Mouse (Mus musculus): ENCODE measurements around the gene Gm10053. TPM values are rescaled to one million over a fixed set of nuclear protein-coding genes. Genes with fewer than 3 reads are reported as not detected.
A peak's percentile ranks its signal among the peaks of the same experiment; 100 is the strongest.

The Gm10053 gene
- 170 and 178 TPM in 2 replicates for total RNA-seq (2015)
- 64.0 and 121 TPM in 2 replicates for total RNA-seq (2017)

DNA sequence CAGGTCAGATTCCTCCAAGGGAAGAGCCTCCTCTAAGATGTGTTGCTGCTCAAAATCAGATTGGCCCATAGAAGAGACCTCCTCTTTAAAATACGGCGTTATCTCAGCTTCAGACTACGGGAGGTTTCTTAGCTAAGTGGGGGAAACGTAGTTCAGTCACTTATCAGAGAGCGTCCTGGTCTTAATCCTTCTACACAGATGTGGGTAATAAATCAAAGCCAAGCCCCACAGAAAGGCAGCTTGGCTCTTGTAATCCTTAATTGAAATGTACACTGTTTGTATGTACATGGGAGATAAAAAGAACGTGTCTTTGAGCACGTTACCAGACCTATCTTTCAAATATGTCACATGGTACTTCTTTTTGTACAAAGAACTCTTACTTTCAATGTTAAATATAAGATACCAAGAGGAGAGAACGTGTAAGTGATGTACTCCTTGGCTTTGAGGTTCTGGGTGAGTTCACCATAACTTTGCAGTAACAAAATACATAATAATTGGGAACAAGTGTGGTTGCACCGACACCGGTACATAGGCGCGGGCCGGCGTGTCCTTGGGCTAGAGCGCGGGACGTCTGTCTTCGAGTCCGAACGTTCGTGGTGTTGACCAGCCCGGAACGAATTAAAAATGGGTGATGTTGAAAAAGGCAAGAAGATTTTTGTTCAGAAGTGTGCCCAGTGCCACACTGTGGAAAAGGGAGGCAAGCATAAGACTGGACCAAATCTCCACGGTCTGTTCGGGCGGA, at the start of gene Gm10053:
Gene Gm10053 (plus strand): TSS at position 558 of the 742 bp plus-strand sequence.
- peak; percentile 96 for ATAC-seq (ENCODE audit: poor library complexity, severe bottlenecking)

DNA sequence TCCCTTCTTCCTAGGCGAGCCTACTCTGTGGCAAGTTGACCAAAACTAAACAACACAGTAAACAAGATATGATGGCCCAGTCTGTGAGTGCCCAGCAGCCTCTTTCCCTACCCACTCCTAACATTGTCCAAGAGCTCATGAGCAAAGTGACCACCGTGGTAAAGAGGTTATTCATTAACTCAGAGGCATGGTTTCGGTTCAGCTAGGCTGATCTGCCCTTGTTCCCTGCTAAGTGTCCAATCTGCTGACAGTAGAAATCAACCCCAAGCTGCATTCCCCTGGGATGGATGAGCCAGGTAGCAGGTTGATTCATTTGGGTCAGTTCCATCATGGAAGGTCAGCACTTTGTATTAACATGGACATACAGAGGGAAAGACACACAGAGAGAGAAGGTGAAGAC, 33.4 kb upstream of the Gm10053 start:
- ATAC-seq (ENCODE audit: poor library complexity, severe bottlenecking), result no peak

DNA sequence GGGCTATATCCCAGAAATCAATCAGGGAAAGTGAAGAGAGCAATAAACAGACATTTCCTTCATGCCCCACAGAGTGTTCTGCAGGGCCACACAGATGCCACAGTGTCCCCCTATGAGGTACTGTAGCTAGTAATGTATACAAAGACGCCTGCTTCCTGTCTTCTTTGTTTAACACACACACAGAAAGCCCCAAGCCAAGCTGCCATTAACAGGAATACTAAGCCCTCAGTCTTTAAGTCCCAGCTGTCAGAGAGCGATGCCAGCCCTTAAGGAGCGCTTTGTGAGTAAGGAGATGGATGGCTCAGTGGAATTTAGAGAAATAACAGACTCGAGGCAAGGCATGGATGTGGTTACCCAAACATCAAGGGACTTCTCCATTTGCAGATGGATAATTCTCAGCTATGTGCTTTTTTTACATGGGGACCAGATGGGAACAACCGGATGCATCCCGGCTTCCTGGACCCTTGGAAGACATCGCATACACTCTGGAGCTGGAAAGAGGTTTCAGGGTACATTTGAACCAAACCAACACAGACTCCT, 30.4 kb upstream of the Gm10053 start:
- no peak for ATAC-seq (ENCODE audit: poor library complexity, severe bottlenecking)

DNA sequence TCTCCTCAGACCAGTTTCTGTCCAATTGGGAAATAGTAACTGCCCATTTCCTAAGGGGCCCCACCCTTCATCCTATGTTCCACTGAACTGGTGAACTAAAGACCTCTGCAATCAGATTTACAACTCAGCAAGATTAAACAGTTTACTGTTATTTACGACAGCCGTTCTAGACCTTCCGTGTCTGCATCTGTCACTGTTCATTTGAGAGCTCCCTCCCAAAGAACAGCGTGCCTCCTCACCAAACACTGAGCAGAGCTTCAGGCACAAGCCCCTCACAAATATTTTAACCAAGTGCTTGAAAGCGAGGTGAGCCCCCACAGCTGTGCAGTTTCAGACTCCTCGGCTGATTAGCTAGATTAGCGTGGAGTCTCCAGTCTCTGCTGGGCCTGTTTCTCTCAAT, 27.1 kb upstream of the Gm10053 start:
- no peak for ATAC-seq (ENCODE audit: poor library complexity, severe bottlenecking)

DNA sequence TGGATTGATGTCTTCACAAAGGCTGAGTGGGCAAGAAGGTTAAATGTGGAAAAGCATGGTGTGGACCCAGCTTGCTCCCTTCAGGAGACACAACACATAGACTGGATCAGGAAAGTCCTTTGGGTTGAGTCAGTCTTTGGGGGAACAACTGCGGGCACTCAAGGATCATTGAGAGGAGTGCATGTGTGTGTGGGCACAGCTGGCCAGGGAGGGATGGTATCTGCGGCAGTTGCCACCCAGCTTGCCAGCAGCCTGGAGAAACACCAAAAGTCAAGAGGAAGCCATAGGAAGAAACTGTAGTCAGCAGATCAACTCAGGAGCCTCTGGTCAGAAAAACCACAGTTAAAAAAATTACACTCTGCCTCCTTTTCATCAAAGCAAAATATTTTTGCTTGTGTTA, 26.6 kb upstream of the Gm10053 start:
- no peak for ATAC-seq (ENCODE audit: poor library complexity, severe bottlenecking)

DNA sequence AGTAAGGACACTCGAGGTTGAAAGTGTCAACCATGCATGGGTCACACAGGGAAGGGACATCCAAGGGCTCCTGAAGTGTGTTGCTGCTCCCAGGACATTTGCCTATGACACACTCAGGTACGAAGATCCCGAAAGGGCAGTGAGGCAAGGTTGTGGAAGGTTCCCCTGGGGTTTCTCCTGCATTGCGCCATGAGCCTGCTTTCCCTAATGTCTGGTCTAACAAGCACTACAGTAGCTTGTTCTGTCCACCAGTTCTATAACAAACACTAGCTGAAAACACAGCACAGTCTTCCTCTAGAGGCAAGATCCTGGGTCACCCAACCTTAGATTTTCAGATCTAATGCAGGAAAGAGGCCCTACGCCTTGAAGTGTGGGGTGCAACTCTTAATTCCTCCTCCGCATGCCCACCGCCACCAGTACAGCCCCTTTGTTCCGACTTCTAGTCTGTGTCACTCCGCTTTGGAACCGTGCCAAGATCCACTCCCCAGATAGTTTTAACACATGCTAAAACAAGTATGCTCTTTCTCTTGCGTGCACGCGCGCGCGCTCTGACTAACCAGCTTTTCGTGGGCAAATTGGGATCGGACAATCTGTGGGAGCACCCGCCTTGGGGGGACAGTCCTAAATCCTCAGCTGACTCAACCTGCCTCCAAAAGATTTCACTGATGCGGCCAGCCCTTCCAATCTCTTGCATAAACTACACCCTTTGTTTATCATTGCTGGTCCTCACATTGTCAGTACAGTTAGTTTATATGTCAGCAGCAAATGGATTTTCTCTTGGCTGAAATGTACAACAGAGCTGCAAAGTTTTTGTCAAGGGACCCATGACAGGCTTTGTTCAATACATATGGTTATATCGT, 23.8 kb upstream of the Gm10053 start:
- no peak for ATAC-seq (ENCODE audit: poor library complexity, severe bottlenecking)

DNA sequence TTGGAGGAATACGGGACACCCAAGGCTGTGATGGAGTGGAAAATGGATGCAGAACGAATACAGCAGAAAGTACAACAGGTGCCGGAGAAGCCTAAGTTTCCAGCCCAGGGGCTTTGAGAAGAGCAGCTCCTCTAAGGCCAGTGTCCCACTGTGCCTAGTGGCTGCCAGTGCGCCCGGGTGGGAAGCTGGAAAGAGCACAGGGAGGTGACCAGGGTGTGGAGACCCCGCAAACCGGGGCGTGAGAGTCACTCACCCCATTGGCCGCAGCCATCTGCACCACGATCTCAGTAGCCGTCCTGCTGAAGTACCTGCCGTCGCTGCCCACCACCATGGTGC, 14.2 kb upstream of the Gm10053 start:
- no peak for ATAC-seq (ENCODE audit: poor library complexity, severe bottlenecking)

DNA sequence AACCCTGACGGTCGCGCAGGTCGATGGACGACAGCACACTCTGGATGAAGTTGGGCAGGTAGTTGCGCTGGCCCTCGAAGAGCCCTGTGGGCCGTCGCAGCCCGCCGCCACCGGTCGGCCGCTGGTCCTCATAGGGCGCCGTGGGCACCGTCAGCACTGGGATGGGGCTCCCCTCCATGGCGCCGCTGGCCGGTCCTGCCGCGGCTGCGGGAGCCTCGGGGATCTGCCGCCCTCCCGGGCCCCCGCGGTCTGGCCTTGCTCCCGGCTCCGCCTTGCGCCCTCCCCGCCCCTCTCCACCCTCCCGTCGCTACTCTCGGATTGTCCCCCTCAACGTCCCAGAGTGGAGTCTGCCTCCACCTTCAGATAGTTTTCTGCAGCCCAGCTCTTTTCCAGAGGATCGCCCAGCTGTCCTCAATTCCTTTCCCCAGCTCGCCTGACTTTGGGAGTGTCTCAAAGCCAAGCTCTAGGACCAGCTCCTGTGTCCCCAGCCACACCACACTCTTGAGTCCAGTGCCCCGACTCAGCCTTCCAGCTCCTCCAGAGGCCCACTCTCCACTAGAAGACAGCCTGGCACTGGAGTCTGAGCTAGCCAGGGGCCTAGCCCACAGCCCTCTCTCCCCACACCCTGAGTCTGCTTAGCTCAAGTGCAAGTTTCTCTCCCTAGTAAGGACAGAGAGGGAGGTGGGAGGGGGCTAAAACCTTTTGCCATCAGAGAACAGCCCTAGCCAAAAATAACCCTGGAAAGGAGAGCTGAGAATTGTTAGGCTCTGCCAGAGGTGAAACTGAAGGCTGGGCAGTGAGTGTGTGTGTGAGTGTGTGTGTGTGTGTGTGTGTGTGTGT, 13.7 kb upstream of the Gm10053 start, which contains the start of gene Pgm5:
Gene Pgm5 (minus strand): TSS at position 244 of the 840 bp plus-strand sequence.
- ATAC-seq (ENCODE audit: poor library complexity, severe bottlenecking), result no peak

DNA sequence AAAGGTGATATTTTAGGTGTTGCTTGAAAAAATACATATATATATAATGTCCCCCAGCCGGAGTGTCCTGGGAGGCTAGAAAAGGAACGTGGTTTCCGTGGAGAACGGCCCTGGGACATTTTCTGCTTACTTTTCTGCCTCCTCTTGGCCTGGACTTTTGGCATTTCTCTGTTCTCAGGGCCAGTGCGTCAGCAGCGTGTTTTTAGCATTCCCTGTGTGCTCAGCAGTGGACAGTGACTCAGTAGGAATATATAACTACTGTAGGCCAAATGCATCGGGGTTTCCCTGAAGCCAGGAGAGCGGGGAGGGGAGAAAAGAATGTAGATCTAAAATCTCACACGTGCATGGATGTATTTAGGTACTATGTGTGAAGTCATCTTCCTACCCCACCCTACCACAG, 10.1 kb upstream of the Gm10053 start:
- no peak for ATAC-seq (ENCODE audit: poor library complexity, severe bottlenecking)

DNA sequence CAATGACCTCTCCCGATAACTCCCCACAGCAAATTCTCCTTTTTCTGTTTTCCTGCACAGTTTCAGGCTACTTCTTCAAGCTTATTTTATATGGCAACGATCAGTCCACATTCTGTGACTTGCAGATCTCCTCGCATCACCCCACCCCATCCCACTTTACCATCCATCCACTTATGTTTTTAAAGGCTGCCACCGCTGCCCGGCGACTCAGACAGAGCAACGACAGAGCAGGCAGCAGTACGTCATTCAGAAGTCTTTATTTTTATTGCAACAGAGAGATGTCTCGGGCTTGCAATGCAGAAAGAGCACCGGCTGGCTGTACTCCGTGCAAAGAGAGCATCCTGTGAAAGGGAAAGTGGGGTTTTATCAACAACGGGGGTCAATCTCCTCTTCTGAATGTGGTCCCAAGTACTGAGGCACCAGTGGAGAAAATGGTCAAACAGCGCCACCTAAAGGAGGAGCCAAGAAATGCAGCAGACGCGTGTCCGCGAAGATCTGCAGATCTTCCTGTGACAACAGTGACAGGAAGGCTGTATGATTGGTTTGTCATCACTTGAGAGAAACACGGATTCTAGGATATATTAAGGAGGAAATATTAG, 4.3 kb upstream of the Gm10053 start:
- ATAC-seq (ENCODE audit: poor library complexity, severe bottlenecking), result no peak

DNA sequence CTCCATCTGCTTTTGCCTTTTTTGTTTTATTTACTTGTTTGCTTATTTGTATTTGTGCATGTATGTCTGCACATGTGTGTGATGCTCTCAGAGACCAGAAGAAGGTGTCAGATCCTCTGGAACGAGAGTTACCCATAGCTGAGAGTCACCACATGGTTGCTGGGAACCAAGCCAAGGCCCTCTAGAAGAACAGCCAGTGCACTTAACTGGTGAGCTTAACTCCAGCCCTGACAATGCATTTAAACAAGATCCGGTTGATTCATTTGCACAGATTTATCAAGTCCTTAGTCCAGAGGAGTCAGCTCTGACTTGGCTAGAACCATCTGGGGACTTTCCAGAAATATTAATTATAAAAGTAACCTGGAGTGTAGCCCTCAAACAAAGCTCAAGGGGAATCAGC, 1.6 kb upstream of the Gm10053 start:
- ATAC-seq (ENCODE audit: poor library complexity, severe bottlenecking), result no peak

DNA sequence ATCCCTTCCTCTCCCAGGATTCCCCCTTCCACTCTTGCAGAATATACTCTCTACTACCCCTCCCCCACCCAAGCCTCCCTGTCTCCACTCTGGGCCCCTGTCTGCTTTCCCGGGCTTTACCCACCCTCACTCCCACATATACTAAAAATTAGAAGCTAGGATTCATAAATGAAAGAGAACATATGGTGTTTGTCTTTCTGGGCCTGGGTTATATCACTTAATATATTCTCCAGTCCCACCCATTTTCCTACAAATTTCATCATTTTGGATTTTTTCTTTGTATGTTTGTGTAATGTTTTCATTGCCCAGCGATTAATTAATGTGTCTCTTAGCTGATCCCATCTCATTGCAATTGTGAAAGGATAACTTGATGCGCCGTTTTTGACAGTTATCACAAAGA, 5.8 kb downstream of the Gm10053 start:
- no peak for ATAC-seq (ENCODE audit: poor library complexity, severe bottlenecking)

DNA sequence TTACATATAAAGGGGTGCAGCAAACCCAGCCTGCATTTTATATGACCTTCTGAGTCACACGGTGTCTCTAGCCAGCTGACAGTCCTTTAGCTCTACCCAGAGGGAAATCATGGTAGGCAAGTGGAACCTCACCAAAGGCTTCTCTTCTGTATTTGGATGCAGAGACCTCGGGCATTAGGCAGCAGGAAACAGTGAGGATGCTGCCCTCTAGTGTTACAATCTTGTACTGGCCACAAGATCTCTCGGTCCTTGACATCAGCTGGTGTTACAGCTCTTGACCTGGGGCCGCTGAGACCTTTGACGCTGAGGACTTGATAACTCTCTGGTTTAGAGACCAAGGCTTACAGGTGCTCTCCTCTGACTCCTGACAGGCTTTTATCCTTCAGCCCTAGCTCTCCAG, 10.0 kb downstream of the Gm10053 start:
- peak; percentile 77 for ATAC-seq (ENCODE audit: poor library complexity, severe bottlenecking)

DNA sequence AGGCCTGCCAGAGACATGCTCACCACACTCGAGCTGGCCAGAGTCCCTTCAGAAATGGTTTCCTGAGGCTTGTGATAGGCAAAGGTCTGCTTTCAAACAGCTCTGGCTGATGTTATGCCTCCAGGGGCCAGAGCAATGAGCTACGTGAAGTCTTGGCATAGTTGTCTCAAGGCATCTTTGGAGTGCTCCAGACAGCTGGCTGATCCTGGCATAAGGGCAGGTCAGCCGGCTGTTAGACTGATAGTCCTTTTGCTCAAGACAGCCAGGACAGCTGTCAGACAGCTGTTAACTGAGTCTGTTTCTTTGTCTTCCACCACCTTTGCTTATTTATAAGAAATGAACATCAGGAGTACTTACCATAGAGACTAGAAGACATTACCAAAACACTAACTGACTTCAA, 11.4 kb downstream of the Gm10053 start:
- ATAC-seq (ENCODE audit: poor library complexity, severe bottlenecking), result no peak

DNA sequence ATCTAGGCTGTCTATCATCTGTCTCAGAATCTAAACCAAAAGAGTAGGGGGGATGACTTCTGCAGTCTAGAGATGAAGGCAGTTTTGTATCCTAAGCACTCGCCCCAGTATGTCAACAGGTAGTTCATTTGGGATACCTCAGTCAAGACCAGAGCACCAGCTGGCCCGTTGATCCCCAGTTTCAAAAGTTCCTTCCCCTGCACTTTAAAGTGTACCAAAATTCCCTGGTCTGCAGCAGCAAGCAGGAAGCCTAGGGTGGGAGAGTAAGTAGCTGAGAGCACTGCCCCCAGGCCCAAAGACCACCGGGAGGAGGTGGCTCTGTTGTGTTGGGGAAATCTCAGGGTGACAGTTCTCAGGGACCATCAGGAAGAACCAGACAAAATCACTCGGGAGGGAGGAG, 21.1 kb downstream of the Gm10053 start:
- ATAC-seq (ENCODE audit: poor library complexity, severe bottlenecking), result no peak

DNA sequence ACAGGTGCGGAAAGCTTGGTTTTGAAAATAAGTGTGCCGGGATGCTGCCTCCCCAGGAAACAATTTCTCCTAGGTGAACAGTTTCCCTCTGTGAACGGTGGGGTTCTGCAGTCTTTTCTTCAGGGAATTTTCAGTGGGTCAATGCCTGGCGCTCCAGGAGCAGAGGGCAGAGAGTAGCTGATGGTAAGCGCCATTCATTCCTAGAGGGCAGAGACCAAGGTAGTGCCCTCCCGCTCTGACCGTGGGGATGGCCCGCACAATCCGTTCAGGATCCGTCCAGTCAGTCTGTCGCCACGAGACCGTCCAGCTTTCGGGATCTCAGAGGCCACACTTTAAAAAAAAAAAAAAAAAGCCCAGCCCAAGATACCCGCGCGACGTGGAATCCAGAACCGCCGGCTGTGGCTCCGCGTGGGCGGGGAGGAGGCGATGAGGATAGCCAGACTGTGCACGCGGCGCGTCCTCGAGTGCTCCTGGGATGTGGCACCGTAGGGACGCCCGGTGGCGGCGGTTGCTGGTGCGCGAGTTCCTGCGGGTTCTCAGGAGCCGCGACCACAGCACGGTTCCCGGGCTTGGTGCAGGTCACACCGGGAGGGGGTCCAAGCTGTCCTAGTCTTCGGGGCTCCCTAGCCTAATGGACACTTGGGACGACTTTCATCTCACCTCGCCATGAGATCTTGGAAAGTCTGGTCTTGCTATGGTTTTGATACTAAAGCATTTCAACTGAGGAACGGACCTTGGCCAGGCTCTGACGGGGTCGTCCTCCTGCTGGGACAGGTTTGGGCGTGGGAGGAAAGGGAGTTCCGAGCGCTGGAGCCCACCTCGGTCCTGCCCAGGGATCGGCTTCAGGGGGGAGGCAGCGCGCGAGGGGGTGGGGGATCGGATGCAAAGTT, 21.8 kb downstream of the Gm10053 start:
- no peak for ATAC-seq (ENCODE audit: poor library complexity, severe bottlenecking)

DNA sequence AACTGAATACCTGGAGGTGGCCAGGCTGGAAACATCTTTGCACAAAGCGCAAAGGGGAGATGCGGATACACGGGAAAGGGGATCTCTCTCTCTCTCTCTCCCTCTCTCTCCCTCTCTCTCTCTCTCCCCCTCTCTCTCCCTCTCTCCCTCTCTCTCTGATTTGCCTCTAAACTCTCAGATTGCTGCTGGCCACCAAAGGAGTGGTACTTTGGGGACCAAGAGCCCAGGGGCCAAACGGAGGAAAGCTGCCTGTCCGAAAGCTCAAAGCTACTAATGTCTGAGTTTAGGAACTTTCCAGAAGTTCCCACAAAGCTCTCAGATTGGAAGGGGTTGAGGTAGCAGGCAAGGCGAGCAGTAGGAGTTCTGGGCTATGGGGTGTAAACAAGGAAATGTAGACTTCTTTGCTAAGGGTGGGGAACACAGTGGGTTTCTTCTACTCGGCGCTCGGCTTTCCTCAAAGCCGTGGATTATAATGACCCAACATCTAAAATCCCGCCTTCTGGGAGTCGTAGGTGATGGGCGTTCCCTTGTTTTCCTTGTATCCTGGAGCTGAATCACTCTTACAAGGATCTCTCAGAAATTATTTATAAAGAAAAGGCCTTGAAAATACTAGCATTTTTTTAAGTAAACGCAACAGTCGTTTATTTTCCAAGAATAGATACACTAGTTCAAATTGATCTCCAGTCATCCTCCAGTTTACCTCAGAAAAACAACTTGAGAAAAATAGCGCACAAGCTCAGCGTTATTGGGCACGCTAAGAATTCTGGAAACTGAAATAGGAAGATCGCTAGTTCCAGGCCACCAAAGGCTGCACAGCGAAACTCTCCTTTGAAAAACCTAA, 22.6 kb downstream of the Gm10053 start:
- no peak for ATAC-seq (ENCODE audit: poor library complexity, severe bottlenecking)

DNA sequence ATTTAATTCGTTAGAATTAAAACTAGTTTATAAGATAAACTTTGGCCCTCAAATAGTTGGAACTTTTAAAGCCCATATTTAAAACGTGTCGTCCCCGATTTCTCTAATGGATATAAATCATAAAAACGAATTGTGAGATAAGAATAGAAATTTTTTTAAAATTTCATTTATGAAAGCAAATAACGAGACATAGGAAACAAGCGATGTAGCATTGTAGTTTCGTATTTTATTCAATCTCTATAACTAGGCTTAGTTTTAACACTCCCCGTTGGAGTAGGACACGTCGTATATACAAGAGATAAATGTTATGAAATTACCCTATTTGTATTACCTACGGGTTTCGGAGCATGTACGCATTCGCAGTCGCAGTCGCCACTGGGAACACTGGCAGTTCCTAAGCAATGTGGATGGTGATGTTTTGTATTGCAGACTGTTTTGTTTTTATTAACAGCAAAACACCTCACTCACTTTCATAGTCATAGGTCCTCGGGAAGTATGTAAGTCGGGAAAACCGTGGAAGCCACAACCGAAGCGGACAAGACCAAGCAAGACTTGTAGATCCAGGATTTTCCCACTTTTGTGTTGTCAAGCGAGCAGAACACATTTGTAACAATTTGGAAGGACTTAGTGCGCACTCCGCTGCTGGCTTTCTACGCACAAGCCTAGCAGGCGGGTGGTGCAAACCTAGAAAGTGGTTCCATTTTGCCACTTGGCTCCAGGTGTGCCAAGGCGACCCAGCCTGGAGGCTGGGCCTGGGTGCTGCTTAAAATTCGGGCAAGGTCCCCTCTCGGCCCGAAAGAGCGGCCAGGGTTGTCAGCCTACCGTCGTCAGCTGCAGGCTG, 23.5 kb downstream of the Gm10053 start:
- ATAC-seq (ENCODE audit: poor library complexity, severe bottlenecking), result no peak

All from megakaryocyte, adult 5-6 weeks (primary cell).